Mouse (Mus musculus): ENCODE results near the gene Klk1b1.
"Not testable (repeated sequence)": the region's sequence is repeated elsewhere in the genome, so short reads cannot be mapped to it uniquely, and the experiment has no call there.

DNA sequence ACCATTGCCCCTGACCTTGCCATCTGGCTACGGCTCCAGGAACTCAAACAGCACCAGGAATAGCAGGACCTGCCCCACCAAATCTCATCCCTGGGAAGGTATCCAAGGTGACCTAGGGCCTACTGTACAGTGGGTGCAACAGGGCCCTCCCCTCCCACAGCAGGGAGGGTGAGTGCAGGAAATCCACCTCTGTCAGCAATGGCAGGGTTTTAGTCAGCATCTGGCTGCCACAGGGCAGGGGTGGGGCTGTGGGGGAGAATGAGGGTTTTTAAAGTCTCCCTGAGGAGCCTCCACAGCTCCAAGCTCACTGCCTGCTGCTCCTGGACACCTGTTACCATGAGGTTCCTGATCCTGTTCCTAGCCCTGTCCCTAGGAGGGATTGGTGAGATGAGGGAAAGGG lies 9.2 kb downstream of the Klk1b1 start, which contains the start of gene Klk1b9:
- TF ChIP-seq GATA1, TAL1 (IDR thresholded peaks at IDR 0.05; ENCODE audit: low read length): not testable (repeated sequence)

All from erythroblast, embryonic 14.5 days (primary cell).